Mouse (Mus musculus) E14TG2a.4 (cell line): Measurements from ENCODE around the gene Mmrn1.

Source experiments
- H3K27me3 ChIP-seq: 2 replicates; pipeline ENCODE4 v1.6.1; 2014; ENCODE audit warnings: low read length, control low read depth; ENCODE audit not compliant: insufficient read depth
- H3K36me3 ChIP-seq: 2 replicates; pipeline ENCODE4 v1.6.1; 2014; ENCODE audit warnings: low read length, control low read depth; ENCODE audit not compliant: insufficient read depth
- H3K4me1 ChIP-seq: replicated peaks from 2 replicates; pipeline ENCODE4 v1.6.1; 2014; ENCODE audit warnings: low read depth, low read length, control low read depth
- H3K4me3 ChIP-seq: replicated peaks from 2 replicates; pipeline ENCODE4 v1.5.1; 2014; ENCODE audit warnings: mild to moderate bottlenecking, low read length
- H3K9me3 ChIP-seq: 2 replicates; pipeline ENCODE4 v1.6.1; 2014; ENCODE audit warnings: low read length, control low read depth
- CTCF ChIP-seq: conservative IDR thresholded peaks from 2 replicates; pipeline ENCODE4 v1.5.1; 2014; ENCODE audit warnings: low read length
- NANOG ChIP-seq: IDR thresholded peaks from 2 replicates; pipeline ENCODE4 v1.6.1; 2014; ENCODE audit warnings: borderline replicate concordance, low read length, mixed read lengths
- POU5F1 ChIP-seq: IDR thresholded peaks from 2 replicates; pipeline ENCODE4 v1.6.1; 2014; ENCODE audit warnings: low read length, borderline replicate concordance

Gene Mmrn1

DNA sequence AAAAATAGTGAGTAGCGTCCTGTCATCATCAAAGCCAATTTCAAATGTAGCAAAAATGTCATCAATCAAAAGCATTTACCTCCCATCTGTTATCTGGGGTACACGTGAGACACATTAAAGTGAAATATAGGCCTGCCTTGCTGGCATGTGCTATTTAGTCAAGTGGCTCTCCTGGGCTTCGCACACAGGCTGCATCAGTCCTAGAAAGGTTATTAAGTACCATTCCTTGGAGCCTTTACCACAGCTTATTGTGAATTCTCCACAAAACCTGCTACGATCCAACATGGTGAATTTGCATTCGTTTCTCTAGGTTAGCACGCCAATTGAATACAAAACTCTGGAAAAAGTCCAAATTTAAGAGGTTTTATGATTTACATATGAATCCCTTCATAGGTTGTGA, 70.8 kb downstream of the Mmrn1 start:
- H3K4me3 ChIP-seq = no peak overlapping the region
- no peaks in the 10 kb centered on the region for H3K36me3 ChIP-seq
- TF ChIP-seq POU5F1 (no peak), NANOG (no peak), CTCF (no peak)
- peaks cover 36% of the 10 kb centered on the region for H3K4me1 ChIP-seq
- no peaks in the 10 kb centered on the region for H3K9me3 ChIP-seq
- H3K27me3 ChIP-seq = no peaks in the 10 kb centered on the region

DNA sequence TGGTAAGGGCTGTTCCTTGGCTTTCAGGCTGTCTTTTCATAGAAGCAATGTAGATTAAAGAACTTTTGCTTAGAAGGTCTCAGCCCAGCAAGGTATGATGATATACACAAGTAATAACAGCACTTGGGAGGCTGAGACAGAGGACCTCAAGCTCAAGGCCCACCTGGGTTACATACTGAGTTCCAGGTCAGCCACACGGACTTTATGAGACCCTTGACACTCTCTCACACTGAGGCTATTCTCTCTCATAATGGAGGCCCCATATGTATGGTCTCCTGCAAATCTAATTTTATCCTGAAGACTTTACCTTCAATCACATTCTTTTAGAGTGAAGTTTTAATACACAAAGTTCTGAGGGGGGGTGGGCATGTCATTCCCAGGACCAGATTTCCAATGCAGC, 71.6 kb downstream of the Mmrn1 start:
- Histone ChIP-seq H3K4me1 (peaks cover 36% of the 10 kb centered on the region), H3K27me3 (no peaks in the 10 kb centered on the region), H3K4me3 (no peak overlapping the region), H3K9me3 (peaks cover 4% of the 10 kb centered on the region), H3K36me3 (no peaks in the 10 kb centered on the region)
- TF ChIP-seq NANOG = no peak
- TF ChIP-seq CTCF = no peak
- no peak for TF ChIP-seq POU5F1

DNA sequence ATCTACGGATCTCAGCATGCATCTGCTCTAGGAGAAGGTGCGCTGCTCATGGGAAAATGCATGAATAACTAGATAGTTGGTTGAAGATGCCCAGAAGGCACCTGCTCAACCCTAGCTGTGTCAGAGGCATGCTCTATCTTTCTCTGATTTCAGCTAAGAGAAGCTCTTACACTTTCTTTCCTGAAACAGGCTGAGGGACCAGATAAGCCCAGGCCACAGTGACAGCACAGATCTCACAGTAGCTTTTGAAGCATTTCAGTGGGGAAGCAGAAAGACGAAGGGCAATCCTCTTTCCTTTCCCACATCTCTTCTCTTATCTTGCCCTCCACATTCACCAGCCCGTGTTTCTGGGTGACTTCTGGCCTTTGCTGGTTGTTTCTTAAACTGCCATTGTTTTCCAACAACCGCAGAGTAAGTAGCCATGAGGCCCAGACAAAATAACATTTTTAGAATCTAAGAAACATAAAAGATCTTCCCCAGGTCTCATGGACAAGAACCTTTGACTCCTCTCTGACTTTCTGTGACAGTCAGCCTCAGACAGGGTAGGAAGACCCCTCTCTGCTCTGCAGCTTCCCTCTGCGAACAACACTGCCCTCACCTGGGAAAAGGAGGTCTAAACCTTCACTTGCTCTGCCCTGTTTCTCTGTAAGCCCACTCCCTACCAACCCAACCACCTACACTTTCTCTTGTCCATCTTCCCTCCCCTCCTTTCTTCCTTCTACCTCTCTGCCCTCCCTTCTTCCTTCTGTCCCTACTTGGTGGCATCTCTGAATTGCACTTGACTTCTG, 76.4 kb downstream of the Mmrn1 start:
- no peaks in the 10 kb centered on the region for H3K27me3 ChIP-seq
- peaks cover 13% of the 10 kb centered on the region for H3K9me3 ChIP-seq
- no peaks in the 10 kb centered on the region for H3K36me3 ChIP-seq
- H3K4me1 ChIP-seq = peaks cover 2% of the 10 kb centered on the region
- H3K4me3 ChIP-seq = no peak overlapping the region
- no peak for TF ChIP-seq CTCF
- TF ChIP-seq NANOG = no peak
- no peak for TF ChIP-seq POU5F1

DNA sequence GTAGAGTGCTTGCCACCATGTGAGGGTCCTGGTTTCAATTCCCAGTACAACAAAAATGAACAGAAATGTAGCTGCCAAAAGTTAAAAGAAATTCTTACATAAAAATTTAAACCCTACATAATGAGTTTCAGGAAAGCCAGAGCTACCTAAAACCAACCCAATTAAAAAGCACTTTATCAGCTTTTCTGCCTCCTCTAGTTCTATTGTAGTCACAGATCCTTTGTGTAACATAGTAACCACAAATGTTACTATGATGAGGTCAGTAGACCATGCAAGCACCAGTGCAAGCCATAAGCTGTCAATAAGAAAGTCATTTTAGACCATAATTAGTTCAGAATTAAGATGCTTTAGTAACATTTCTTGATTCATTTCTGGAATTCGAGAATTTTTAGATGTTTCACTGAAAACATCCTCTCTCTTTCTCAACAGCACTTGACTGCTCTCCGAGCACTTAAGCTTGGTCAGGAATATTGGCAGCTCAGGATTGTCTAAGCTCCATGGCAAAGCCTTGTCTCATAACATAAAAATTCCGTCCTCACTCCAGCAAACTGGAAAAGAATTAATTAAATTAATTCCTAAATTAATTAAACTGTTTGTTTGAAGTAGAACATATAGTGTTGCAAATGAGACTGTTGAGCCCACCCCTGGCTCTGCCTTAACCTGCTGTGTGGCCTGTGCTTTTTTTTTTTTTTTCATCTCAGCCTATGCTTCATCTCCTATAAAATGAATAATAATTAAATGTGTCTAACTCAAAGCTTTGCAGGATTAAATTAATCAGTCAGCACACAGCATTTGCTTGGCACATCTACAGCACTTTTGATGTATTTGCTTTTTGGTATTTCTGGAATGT, 79.4 kb downstream of the Mmrn1 start:
- no peak for TF ChIP-seq POU5F1
- TF ChIP-seq NANOG = no peak
- no peak for TF ChIP-seq CTCF
- peaks cover 13% of the 10 kb centered on the region for H3K9me3 ChIP-seq
- H3K4me3 ChIP-seq = no peak overlapping the region
- H3K4me1 ChIP-seq = no peaks in the 10 kb centered on the region
- H3K36me3 ChIP-seq = no peaks in the 10 kb centered on the region
- no peaks in the 10 kb centered on the region for H3K27me3 ChIP-seq

DNA sequence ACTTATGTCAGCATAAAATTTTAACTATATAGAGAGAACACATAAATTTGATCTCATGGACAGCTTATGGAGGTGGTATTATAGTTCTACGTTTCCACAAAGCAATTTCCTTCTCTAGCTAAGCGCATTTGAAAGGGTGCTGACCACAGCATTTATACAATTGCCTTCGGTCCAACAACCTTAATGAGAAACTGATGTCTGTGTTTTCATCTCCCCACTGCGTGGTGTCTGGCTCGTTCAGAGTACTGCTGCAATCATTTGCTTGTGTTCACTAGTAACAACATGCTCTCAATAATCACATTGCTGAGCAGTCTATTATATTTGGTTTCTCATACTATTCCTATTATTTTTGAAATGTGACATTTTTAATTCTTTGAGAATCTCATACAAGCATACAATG, 89.0 kb downstream of the Mmrn1 start:
- no peaks in the 10 kb centered on the region for H3K27me3 ChIP-seq
- H3K9me3 ChIP-seq = no peaks in the 10 kb centered on the region
- no peak for TF ChIP-seq CTCF
- TF ChIP-seq POU5F1 = no peak
- TF ChIP-seq NANOG = no peak
- no peaks in the 10 kb centered on the region for H3K36me3 ChIP-seq
- no peak overlapping the region for H3K4me3 ChIP-seq
- peaks cover 3% of the 10 kb centered on the region; the same call in 1 of the 2 replicates for H3K4me1 ChIP-seq

DNA sequence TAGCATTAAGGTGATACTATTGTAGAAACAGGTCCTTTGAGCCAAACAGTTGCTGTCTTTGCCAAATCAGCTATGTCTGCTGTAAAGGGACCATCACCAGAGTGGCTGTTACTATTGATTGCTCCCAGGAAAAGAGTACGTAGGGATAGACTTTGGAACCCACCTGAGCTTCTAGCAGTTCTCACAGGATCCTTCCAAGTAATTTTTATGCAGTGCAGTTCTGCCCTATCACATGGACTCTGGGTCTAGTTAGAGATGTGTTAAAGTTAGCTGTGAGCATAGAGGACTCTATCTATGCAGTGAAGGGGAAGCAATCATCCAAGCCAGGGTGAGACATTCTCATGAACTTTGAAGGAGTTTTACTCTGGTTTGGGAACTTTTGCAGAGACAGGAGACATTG, 94.9 kb downstream of the Mmrn1 start:
- Histone ChIP-seq H3K36me3 (no peaks in the 10 kb centered on the region), H3K4me1 (peaks cover 3% of the 10 kb centered on the region; the same call in 1 of the 2 replicates), H3K27me3 (no peaks in the 10 kb centered on the region), H3K4me3 (no peak overlapping the region), H3K9me3 (no peaks in the 10 kb centered on the region)
- TF ChIP-seq CTCF = no peak
- TF ChIP-seq POU5F1 = no peak
- TF ChIP-seq NANOG = no peak

DNA sequence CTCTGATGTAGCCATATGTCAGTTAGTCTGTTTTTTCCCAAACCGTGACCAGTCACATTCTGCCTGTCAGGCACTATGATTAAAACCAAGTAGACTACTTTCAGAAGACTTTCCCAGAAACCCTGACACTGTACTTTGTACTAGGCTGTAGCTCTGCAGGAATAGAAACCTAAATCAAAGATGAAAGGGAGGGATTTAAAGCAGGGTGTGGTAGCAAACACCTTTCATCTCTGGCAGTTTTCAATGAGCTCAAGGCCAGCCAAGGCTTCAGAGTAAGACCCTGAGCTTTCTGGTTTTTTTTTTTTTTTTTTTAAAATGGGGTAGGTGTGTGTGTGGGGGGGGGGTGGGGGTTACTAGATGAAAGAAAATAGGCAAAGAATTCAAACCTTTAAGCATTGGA, 96.2 kb downstream of the Mmrn1 start:
- H3K27me3 ChIP-seq = no peaks in the 10 kb centered on the region
- no peak overlapping the region for H3K4me3 ChIP-seq
- H3K36me3 ChIP-seq = no peaks in the 10 kb centered on the region
- TF ChIP-seq NANOG (no peak), CTCF (no peak), POU5F1 (no peak)
- H3K4me1 ChIP-seq = peaks cover 3% of the 10 kb centered on the region; the same call in 1 of the 2 replicates
- H3K9me3 ChIP-seq = no peaks in the 10 kb centered on the region

DNA sequence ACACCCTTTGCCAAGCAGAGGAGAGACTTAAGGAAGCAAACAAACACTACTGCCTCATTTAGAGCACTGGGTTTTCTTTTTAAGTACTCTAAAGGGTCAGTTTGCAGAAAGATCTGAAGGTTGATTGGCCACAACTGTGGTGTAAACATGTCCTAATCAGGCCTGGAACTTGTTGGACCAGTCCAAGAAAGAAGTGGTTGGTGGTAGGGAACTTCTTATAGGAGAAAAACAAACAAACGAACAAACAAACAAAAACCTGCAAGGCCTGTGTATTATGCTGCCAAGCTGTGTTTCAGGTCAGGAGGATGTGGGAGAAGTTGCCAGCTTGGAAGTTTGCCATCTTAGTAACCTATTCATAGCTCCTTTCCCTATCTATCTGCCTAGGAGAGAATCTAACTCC, 108.5 kb downstream of the Mmrn1 start:
- H3K9me3 ChIP-seq = no peaks in the 10 kb centered on the region
- H3K36me3 ChIP-seq = no peaks in the 10 kb centered on the region
- no peaks in the 10 kb centered on the region for H3K4me1 ChIP-seq
- TF ChIP-seq POU5F1 (no peak), NANOG (no peak), CTCF (no peak)
- no peak overlapping the region for H3K4me3 ChIP-seq
- H3K27me3 ChIP-seq = no peaks in the 10 kb centered on the region
